Mouse (Mus musculus) forebrain, embryonic 10.5 days (tissue): Measurements from ENCODE around the gene Frs2. TPM values are rescaled to one million over a fixed set of nuclear protein-coding genes. Genes with fewer than 3 reads are reported as not detected.

Experiments
- DNase-seq: peaks from one replicate; pipeline ENCODE4 v3.0.0-alpha.2; 2017; ENCODE audit warnings: low spot score; ENCODE audit errors: extremely low spot score
- H3K27ac ChIP-seq: fragments of 300-500 bp; sonication (generic); 2 replicates; pipeline ENCODE4 v1.5.1; 2016; ENCODE audit warnings: mild to moderate bottlenecking
- H3K27me3 ChIP-seq: fragments of 300-500 bp; sonication (generic); 2 replicates; pipeline ENCODE4 v1.6.1; 2016; ENCODE audit warnings: mild to moderate bottlenecking; ENCODE audit not compliant: poor library complexity, severe bottlenecking
- H3K36me3 ChIP-seq: fragments of 300-500 bp; sonication (generic); replicated peaks from 2 replicates; pipeline ENCODE4 v1.6.1; 2016; ENCODE audit warnings: mild to moderate bottlenecking, moderate library complexity
- H3K4me1 ChIP-seq: fragments of 300-500 bp; sonication (generic); 2 replicates; pipeline ENCODE4 v1.6.1; 2016
- H3K4me3 ChIP-seq: fragments of 300-500 bp; sonication (generic); 2 replicates; pipeline ENCODE4 v1.5.1; 2016; ENCODE audit warnings: mild to moderate bottlenecking, moderate library complexity
- H3K9me3 ChIP-seq: fragments of 300-500 bp; sonication (generic); 2 replicates; pipeline ENCODE4 v1.6.1; 2016; ENCODE audit warnings: mild to moderate bottlenecking, moderate library complexity
- WGBS: fragments of 180-500 bp; shearing (Covaris S2); methylation state at CpG from one replicate; pipeline ENCODE4 v1.1.7; 2016; 5-methylcytosine and 5-hydroxymethylcytosine counted together
- polyA plus RNA-seq: library from polyadenylated mRNA; unstranded; fragments of >200 nt; fragmentation: Nextera tagmentation; extraction: Ambion mirVana; gene quantifications from 2 replicates; pipeline ENCODE4 v1.2.1, GENCODE M21; 2016

The Frs2 gene
- polyA plus RNA-seq, 1 experiment from 2014 or later: 15.8 TPM

GRCm38 (mm10) chr10:117081914-117082359 lies 66.4 kb downstream of the Frs2 start:
- no peak overlapping the region for H3K4me3 ChIP-seq
- H3K9me3 ChIP-seq: no peaks in the 10 kb centered on the region
- no peak overlapping the region for H3K27ac ChIP-seq
- H3K36me3 ChIP-seq: peaks cover 74% of the 10 kb centered on the region
- no peaks in the 10 kb centered on the region for H3K4me1 ChIP-seq
- H3K27me3 ChIP-seq: no peaks in the 10 kb centered on the region
- 87% methylated on average over 2 of the region's 2 CpGs for whole genome bisulfite sequencing
- no peak for DNase-seq

- Histone ChIP-seq H3K4me3 (no peak overlapping the region), H3K4me1 (no peaks in the 10 kb centered on the region), H3K9me3 (no peaks in the 10 kb centered on the region), H3K27me3 (no peaks in the 10 kb centered on the region), H3K36me3 (peaks cover 76% of the 10 kb centered on the region), H3K27ac (no peak overlapping the region)
- 86% methylated on average over 4 of the region's 4 CpGs for WGBS
- no peak for DNase-seq
Measured at GRCm38 (mm10) chr10:117081326-117081725, 67.0 kb downstream of the Frs2 start.

- H3K9me3 ChIP-seq: no peaks in the 10 kb centered on the region
- H3K4me1 ChIP-seq: no peaks in the 10 kb centered on the region
- no peaks in the 10 kb centered on the region for H3K27me3 ChIP-seq
- no peak overlapping the region for H3K27ac ChIP-seq
- H3K4me3 ChIP-seq: no peak overlapping the region
- 82% methylated on average over 6 of the region's 6 CpGs for WGBS
- peaks cover 80% of the 10 kb centered on the region for H3K36me3 ChIP-seq
- DNase-seq: no peak
Measured at GRCm38 (mm10) chr10:117078284-117078683, 70.0 kb downstream of the Frs2 start.

GRCm38 (mm10) chr10:117073176-117073575 lies 75.2 kb downstream of the Frs2 start:
- Histone ChIP-seq H3K27ac (no peak overlapping the region), H3K4me3 (no peak overlapping the region), H3K4me1 (no peaks in the 10 kb centered on the region), H3K9me3 (no peaks in the 10 kb centered on the region), H3K36me3 (peaks cover 82% of the 10 kb centered on the region), H3K27me3 (no peaks in the 10 kb centered on the region)
- no peak for DNase-seq
- 90% methylated on average over 7 of the region's 7 CpGs for WGBS

- Histone ChIP-seq H3K9me3 (no peaks in the 10 kb centered on the region), H3K4me1 (no peaks in the 10 kb centered on the region), H3K36me3 (peaks cover 73% of the 10 kb centered on the region), H3K27me3 (no peaks in the 10 kb centered on the region), H3K4me3 (no peak overlapping the region), H3K27ac (no peak overlapping the region)
- DNase-seq: no peak
- 95% methylated on average over 18 of the region's 18 CpGs for WGBS
Measured at GRCm38 (mm10) chr10:117072191-117072888, 76.0 kb downstream of the Frs2 start.

GRCm38 (mm10) chr10:117069109-117069508 lies 79.2 kb downstream of the Frs2 start:
- H3K27ac ChIP-seq: no peak overlapping the region
- peaks cover 49% of the 10 kb centered on the region for H3K36me3 ChIP-seq
- 94% methylated on average over 3 of the region's 3 CpGs for WGBS
- H3K9me3 ChIP-seq: no peaks in the 10 kb centered on the region
- DNase-seq: no peak
- H3K4me1 ChIP-seq: no peaks in the 10 kb centered on the region
- H3K4me3 ChIP-seq: no peak overlapping the region
- H3K27me3 ChIP-seq: no peaks in the 10 kb centered on the region

GRCm38 (mm10) chr10:117064076-117064475 lies 84.3 kb downstream of the Frs2 start:
- peaks cover 35% of the 10 kb centered on the region for H3K36me3 ChIP-seq
- WGBS: 9% methylated on average over 7 of the region's 7 CpGs
- peak overlapping the region; percentile 97 for H3K4me3 ChIP-seq
- DNase-seq: no peak
- peak overlapping the region; percentile 97 for H3K27ac ChIP-seq
- H3K9me3 ChIP-seq: no peaks in the 10 kb centered on the region
- no peaks in the 10 kb centered on the region for H3K27me3 ChIP-seq
- peaks cover 17% of the 10 kb centered on the region for H3K4me1 ChIP-seq

GRCm38 (mm10) chr10:117063254-117064021 lies 84.9 kb downstream of the Frs2 start, which contains the start of gene Cct2:
Gene Cct2, minus strand, starts transcription at chr10:117063814.
- Histone ChIP-seq H3K4me3 (peak within 1 kb of the TSS; percentile 97), H3K27me3 (no peaks in the 10 kb centered on the region), H3K36me3 (peaks cover 40% of the 10 kb centered on the region), H3K27ac (peak within 1 kb of the TSS; percentile 97), H3K4me1 (peaks cover 23% of the 10 kb centered on the region), H3K9me3 (no peaks in the 10 kb centered on the region)
- DNase-seq: peak; percentile 97
- under 1% methylated on average over 67 of the region's 68 CpGs for WGBS

GRCm38 (mm10) chr10:117062894-117063253 lies 85.5 kb downstream of the Frs2 start:
- Histone ChIP-seq H3K27ac (peak overlapping the region; percentile 97), H3K27me3 (no peaks in the 10 kb centered on the region), H3K4me3 (peak overlapping the region; percentile 97), H3K4me1 (peaks cover 24% of the 10 kb centered on the region), H3K36me3 (peaks cover 46% of the 10 kb centered on the region), H3K9me3 (no peaks in the 10 kb centered on the region)
- no peak for DNase-seq
- 4% methylated on average over 15 of the region's 15 CpGs for WGBS

- H3K4me3 ChIP-seq: no peak overlapping the region
- peaks cover 100% of the 10 kb centered on the region for H3K36me3 ChIP-seq
- H3K9me3 ChIP-seq: no peaks in the 10 kb centered on the region
- 91% methylated on average over 4 of the region's 4 CpGs for WGBS
- no peak for DNase-seq
- no peak overlapping the region for H3K27ac ChIP-seq
- peaks cover 13% of the 10 kb centered on the region for H3K4me1 ChIP-seq
- H3K27me3 ChIP-seq: no peaks in the 10 kb centered on the region
Measured at GRCm38 (mm10) chr10:117055668-117056067, 92.7 kb downstream of the Frs2 start.

GRCm38 (mm10) chr10:117049961-117050597 lies 98.3 kb downstream of the Frs2 start:
- Histone ChIP-seq H3K36me3 (peaks cover 72% of the 10 kb centered on the region), H3K27me3 (peaks cover 12% of the 10 kb centered on the region)
- 89% methylated on average over 4 of the region's 4 CpGs for WGBS

GRCm38 (mm10) chr10:117049253-117049652 lies 99.1 kb downstream of the Frs2 start:
- Histone ChIP-seq H3K36me3 (peaks cover 63% of the 10 kb centered on the region), H3K27me3 (peaks cover 14% of the 10 kb centered on the region), H3K9me3 (no peaks in the 10 kb centered on the region), H3K4me1 (peaks cover 22% of the 10 kb centered on the region), H3K4me3 (no peak overlapping the region), H3K27ac (no peak overlapping the region)
- WGBS: 84% methylated on average over 4 of the region's 4 CpGs
- no peak for DNase-seq

More at GRCm38 (mm10) chr10:117049961-117050597, 98.3 kb downstream of the Frs2 start:
- no peak overlapping the region for H3K4me3 ChIP-seq
- no peaks in the 10 kb centered on the region for H3K9me3 ChIP-seq
- H3K27ac ChIP-seq: no peak overlapping the region
- H3K4me1 ChIP-seq: peaks cover 19% of the 10 kb centered on the region
- no peak for DNase-seq
